Mouse (Mus musculus): ENCODE measurements around the gene Stk4. TPM values are rescaled to one million over a fixed set of nuclear protein-coding genes. Genes with fewer than 3 reads are reported as not detected.

Gene Stk4
- polyA plus RNA-seq, 2 experiments = 16.1 to 23.2 TPM

- Histone ChIP-seq H3K27me3 (ENCODE audit: control insufficient read depth, insufficient read depth, low read length) (no peaks in the 10 kb centered on the region), H3K4me1 (ENCODE audit: control insufficient read depth, insufficient read depth, low read length) (peaks cover 7% of the 10 kb centered on the region), H3K36me3 (ENCODE audit: control insufficient read depth, insufficient read depth, low read length) (peaks cover 21% of the 10 kb centered on the region), H3K4me3 (replicated peaks; ENCODE audit: low read length) (no peak overlapping the region), H3K9ac (ENCODE audit: low read depth, low read length, severe bottlenecking) (no peak overlapping the region), H3K9me3 (ENCODE audit: control insufficient read depth, low read length) (no peaks in the 10 kb centered on the region), H3K27ac (replicated peaks; ENCODE audit: low read depth, low read length) (no peak overlapping the region), H3K4me2 (replicated peaks; ENCODE audit: low read depth, low read length, severe bottlenecking) (no peak overlapping the region)
- WGBS = 87% methylated on average over 7 of the region's 7 CpGs
- no peak for TF ChIP-seq POLR2A (IDR thresholded peaks at IDR 0.05; ENCODE audit: borderline replicate concordance, extremely low read depth, insufficient read depth, insufficient read length)
- DNase-seq (ENCODE audit: low spot score) (no peak), ATAC-seq (ENCODE audit: low FRiP score, low read depth) (no peak)
Observed at GRCm38 (mm10) chr2:164156158-164156557, 86.0 kb downstream of the Stk4 start.

- H3K4me2 ChIP-seq (replicated peaks; ENCODE audit: low read depth, low read length, severe bottlenecking) = no peak overlapping the region
- H3K27ac ChIP-seq (replicated peaks; ENCODE audit: low read depth, low read length) = no peak overlapping the region
- no peak overlapping the region for H3K9ac ChIP-seq (ENCODE audit: low read depth, low read length, severe bottlenecking)
- no peak for ATAC-seq (ENCODE audit: low FRiP score, low read depth)
- H3K4me1 ChIP-seq (ENCODE audit: control insufficient read depth, insufficient read depth, low read length) = no peaks in the 10 kb centered on the region; the same call in 1 of the 2 replicates
- WGBS = 79% methylated on average over 2 of the region's 2 CpGs
- H3K27me3 ChIP-seq (ENCODE audit: control insufficient read depth, insufficient read depth, low read length) = no peaks in the 10 kb centered on the region
- H3K9me3 ChIP-seq (ENCODE audit: control insufficient read depth, low read length) = no peaks in the 10 kb centered on the region
- TF ChIP-seq POLR2A (IDR thresholded peaks at IDR 0.05; ENCODE audit: borderline replicate concordance, extremely low read depth, insufficient read depth, insufficient read length) = no peak
- H3K36me3 ChIP-seq (ENCODE audit: control insufficient read depth, insufficient read depth, low read length) = peaks cover 5% of the 10 kb centered on the region; the same call in 1 of the 2 replicates
- no peak overlapping the region for H3K4me3 ChIP-seq (replicated peaks; ENCODE audit: low read length)
- DNase-seq (ENCODE audit: low spot score) = no peak
Observed at GRCm38 (mm10) chr2:164158838-164159237, 88.7 kb downstream of the Stk4 start.

- no peak for DNase-seq (ENCODE audit: low spot score)
- H3K27me3 ChIP-seq (ENCODE audit: control insufficient read depth, insufficient read depth, low read length) = peaks cover 10% of the 10 kb centered on the region
- 79% methylated on average over 11 of the region's 11 CpGs for WGBS
- H3K27ac ChIP-seq (replicated peaks; ENCODE audit: low read depth, low read length) = no peak overlapping the region
- H3K9me3 ChIP-seq (ENCODE audit: control insufficient read depth, low read length) = no peaks in the 10 kb centered on the region
- H3K9ac ChIP-seq (ENCODE audit: low read depth, low read length, severe bottlenecking) = no peak overlapping the region
- ATAC-seq (ENCODE audit: low FRiP score, low read depth) = no peak
- no peak for TF ChIP-seq POLR2A (IDR thresholded peaks at IDR 0.05; ENCODE audit: borderline replicate concordance, extremely low read depth, insufficient read depth, insufficient read length)
- no peak overlapping the region for H3K4me2 ChIP-seq (replicated peaks; ENCODE audit: low read depth, low read length, severe bottlenecking)
- H3K4me1 ChIP-seq (ENCODE audit: control insufficient read depth, insufficient read depth, low read length) = no peaks in the 10 kb centered on the region; the same call in 1 of the 2 replicates
- peaks cover 2% of the 10 kb centered on the region for H3K36me3 ChIP-seq (ENCODE audit: control insufficient read depth, insufficient read depth, low read length)
- no peak overlapping the region for H3K4me3 ChIP-seq (replicated peaks; ENCODE audit: low read length)
Observed at GRCm38 (mm10) chr2:164161515-164162055, 91.5 kb downstream of the Stk4 start.

GRCm38 (mm10) chr2:164164941-164165340 is 94.8 kb downstream of the Stk4 start:
- DNase-seq (ENCODE audit: low spot score) = no peak

GRCm38 (mm10) chr2:164167752-164168570 is 97.8 kb downstream of the Stk4 start:
- peak overlapping the region; percentile 46 for H3K9ac ChIP-seq (ENCODE audit: low read depth, low read length, severe bottlenecking)
- H3K4me1 ChIP-seq (ENCODE audit: control insufficient read depth, insufficient read depth, low read length) = peaks cover 15% of the 10 kb centered on the region
- ATAC-seq (ENCODE audit: low FRiP score, low read depth) = peak; percentile 31; the same call in 1 of the 2 replicates
- peaks cover 65% of the 10 kb centered on the region for H3K27me3 ChIP-seq (ENCODE audit: control insufficient read depth, insufficient read depth, low read length)
- peaks cover 2% of the 10 kb centered on the region; the same call in 1 of the 2 replicates for H3K36me3 ChIP-seq (ENCODE audit: control insufficient read depth, insufficient read depth, low read length)
- peak overlapping the region; percentile 73 for H3K4me2 ChIP-seq (replicated peaks; ENCODE audit: low read depth, low read length, severe bottlenecking)
- no peak overlapping the region for H3K27ac ChIP-seq (replicated peaks; ENCODE audit: low read depth, low read length)
- H3K9me3 ChIP-seq (ENCODE audit: control insufficient read depth, low read length) = no peaks in the 10 kb centered on the region
- H3K4me3 ChIP-seq (replicated peaks; ENCODE audit: low read length) = peak overlapping the region; percentile 39
- DNase-seq (ENCODE audit: low spot score) = no peak
- WGBS = 12% methylated on average over 82 of the region's 90 CpGs
- TF ChIP-seq POLR2A (IDR thresholded peaks at IDR 0.05; ENCODE audit: borderline replicate concordance, extremely low read depth, insufficient read depth, insufficient read length) = no peak

More at GRCm38 (mm10) chr2:164164941-164165340, 94.8 kb downstream of the Stk4 start:
- no peak for ATAC-seq (ENCODE audit: low FRiP score, low read depth)
- Histone ChIP-seq H3K27me3 (ENCODE audit: control insufficient read depth, insufficient read depth, low read length) (peaks cover 44% of the 10 kb centered on the region), H3K36me3 (ENCODE audit: control insufficient read depth, insufficient read depth, low read length) (peaks cover 2% of the 10 kb centered on the region; the same call in 1 of the 2 replicates), H3K27ac (replicated peaks; ENCODE audit: low read depth, low read length) (no peak overlapping the region), H3K4me3 (replicated peaks; ENCODE audit: low read length) (no peak overlapping the region), H3K4me2 (replicated peaks; ENCODE audit: low read depth, low read length, severe bottlenecking) (no peak overlapping the region), H3K9ac (ENCODE audit: low read depth, low read length, severe bottlenecking) (no peak overlapping the region), H3K4me1 (ENCODE audit: control insufficient read depth, insufficient read depth, low read length) (peaks cover 5% of the 10 kb centered on the region), H3K9me3 (ENCODE audit: control insufficient read depth, low read length) (no peaks in the 10 kb centered on the region)
- no peak for TF ChIP-seq POLR2A (IDR thresholded peaks at IDR 0.05; ENCODE audit: borderline replicate concordance, extremely low read depth, insufficient read depth, insufficient read length)
- 89% methylated on average over 5 of the region's 5 CpGs for WGBS
